Mouse (Mus musculus): Measurements from ENCODE around the gene Smim11.

GRCm38 (mm10) chr16:92305519-92305918 is 4.4 kb downstream of the Smim11 start:
- TF ChIP-seq POLR2A (IDR thresholded peaks at IDR 0.05; ENCODE audit: borderline replicate concordance, extremely low read depth, low read depth, low read length), result no peak
- no peak for TF ChIP-seq CTCF (IDR thresholded peaks at IDR 0.05; ENCODE audit: insufficient read depth, low read length)

Data from lung, adult 2 months (tissue).